Mouse (Mus musculus) MEL (cell line): ENCODE data around the gene Zfp365. TPM values are rescaled to one million over a fixed set of nuclear protein-coding genes. Genes with fewer than 3 reads are reported as not detected.

Experiments used
- DNase-seq: peaks from one replicate; pipeline ENCODE4 v3.0.0; 2011; ENCODE audit warnings: low read depth, low spot score
- H3K27ac ChIP-seq: 2 replicates; pipeline ENCODE4 v1.5.1; 2012; ENCODE audit warnings: low read depth, mild to moderate bottlenecking, control low read depth, low read length, moderate library complexity; ENCODE audit not compliant: control insufficient read depth
- H3K27me3 ChIP-seq, 2 experiments: fragments of 150-350 bp in 1 of 2; sonication (generic) in 1 of 2; 2 replicates each; pipeline ENCODE4 v1.6.1; 2012; ENCODE audit warnings: low read length in 2 of 2, mild to moderate bottlenecking in 2 of 2, improper control_type of control experiment in 1 of 2, moderate library complexity in 1 of 2; ENCODE audit not compliant: insufficient read depth in 2 of 2, control insufficient read depth in 1 of 2
- H3K36me3 ChIP-seq, 2 experiments: 2 replicates each; pipeline ENCODE4 v1.6.1; 2012 to 2014; ENCODE audit warnings: low read length in 2 of 2, improper control_type of control experiment in 1 of 2, inconsistent platforms in 1 of 2, mild to moderate bottlenecking in 1 of 2; ENCODE audit not compliant: insufficient read depth in 2 of 2, control insufficient read depth in 1 of 2
- H3K4me1 ChIP-seq, 2 experiments: fragments of 150-350 bp in 1 of 2; sonication (generic) in 1 of 2; 2 replicates each; pipeline ENCODE4 v1.6.1; 2012; ENCODE audit warnings: low read length in 2 of 2, improper control_type of control experiment in 1 of 2, mild to moderate bottlenecking in 1 of 2; ENCODE audit not compliant: insufficient read depth in 2 of 2, control insufficient read depth in 1 of 2
- H3K4me3 ChIP-seq, 2 experiments: fragments of 150-350 bp in 1 of 2; sonication (generic) in 1 of 2; 2 replicates each; pipeline ENCODE4 v1.5.1; 2012; ENCODE audit warnings: low read depth in 2 of 2, low read length in 2 of 2, mild to moderate bottlenecking in 2 of 2, moderate library complexity in 2 of 2, control low read depth in 1 of 2, improper control_type of control experiment in 1 of 2; ENCODE audit not compliant: control insufficient read depth in 1 of 2, insufficient read depth in 1 of 2
- H3K79me2 ChIP-seq: 2 replicates; pipeline ENCODE4 v1.6.1; 2012; ENCODE audit warnings: mild to moderate bottlenecking, low read length, moderate library complexity; ENCODE audit not compliant: control insufficient read depth, poor library complexity, insufficient read depth
- H3K9ac ChIP-seq: 2 replicates; pipeline ENCODE4 v1.6.1; 2012; ENCODE audit warnings: low read depth, mild to moderate bottlenecking, control low read depth, low read length, moderate library complexity; ENCODE audit not compliant: control insufficient read depth, poor library complexity, severe bottlenecking
- H3K9me3 ChIP-seq: fragments of 150-350 bp; sonication (generic); replicated peaks from 2 replicates; pipeline ENCODE4 v1.6.1; 2012; ENCODE audit warnings: mild to moderate bottlenecking, low read length, improper control_type of control experiment, moderate library complexity; ENCODE audit not compliant: insufficient read depth
- BHLHE40 ChIP-seq: IDR thresholded peaks from 2 replicates; pipeline ENCODE4 v1.6.1; 2012; ENCODE audit warnings: low read depth, mild to moderate bottlenecking, inconsistent platforms, low read length, improper control_type of control experiment, borderline replicate concordance
- CTCF ChIP-seq, 3 experiments: IDR thresholded peaks in 2 of 3; conservative IDR thresholded peaks in 1 of 3; 2 replicates each; pipeline ENCODE4 v1.5.1; 2011 to 2012; ENCODE audit warnings: low read length in 3 of 3, low read depth in 2 of 3, mild to moderate bottlenecking in 2 of 3, improper control_type of control experiment in 1 of 3, inconsistent platforms in 1 of 3, mixed read lengths in 1 of 3, moderate library complexity in 1 of 3; ENCODE audit not compliant: control insufficient read depth in 1 of 3, insufficient read depth in 1 of 3, poor library complexity in 1 of 3, severe bottlenecking in 1 of 3
- E2F4 ChIP-seq: IDR thresholded peaks from 2 replicates; pipeline ENCODE4 v1.6.1; 2011; ENCODE audit warnings: low read depth, low read length, improper control_type of control experiment, borderline replicate concordance
- ELF1 ChIP-seq: IDR thresholded peaks from 2 replicates; pipeline ENCODE4 v1.6.1; 2014; ENCODE audit warnings: low read depth, mild to moderate bottlenecking, inconsistent platforms, low read length, improper control_type of control experiment, moderate library complexity
- ETS1 ChIP-seq: IDR thresholded peaks from 2 replicates; pipeline ENCODE4 v1.6.1; 2012; ENCODE audit warnings: low read depth, mild to moderate bottlenecking, inconsistent platforms, low read length, improper control_type of control experiment, moderate library complexity
- HCFC1 ChIP-seq: IDR thresholded peaks from 2 replicates; pipeline ENCODE4 v1.6.1; 2012; ENCODE audit warnings: low read depth, mild to moderate bottlenecking, inconsistent platforms, low read length, improper control_type of control experiment, moderate library complexity
- JUND ChIP-seq: IDR thresholded peaks from 2 replicates; pipeline ENCODE4 v1.6.1; 2011; ENCODE audit warnings: low read depth, mild to moderate bottlenecking, improper control_type of control experiment, low read length
- MAX ChIP-seq: IDR thresholded peaks from 2 replicates; pipeline ENCODE4 v1.6.1; 2011; ENCODE audit warnings: low read length, improper control_type of control experiment
- MAZ ChIP-seq: IDR thresholded peaks from 2 replicates; pipeline ENCODE4 v1.6.1; 2012; ENCODE audit warnings: low read depth, mild to moderate bottlenecking, inconsistent platforms, low read length, improper control_type of control experiment
- MEF2A ChIP-seq: IDR thresholded peaks from 2 replicates; pipeline ENCODE4 v1.6.1; 2014; ENCODE audit warnings: low read depth, mild to moderate bottlenecking, inconsistent platforms, low read length, improper control_type of control experiment; ENCODE audit not compliant: poor library complexity, insufficient replicate concordance, severe bottlenecking; ENCODE audit errors: extremely low read depth
- NRF1 ChIP-seq: IDR thresholded peaks from 2 replicates; pipeline ENCODE4 v1.6.1; 2014; ENCODE audit warnings: low read depth, mild to moderate bottlenecking, inconsistent platforms, low read length, improper control_type of control experiment, moderate library complexity; ENCODE audit not compliant: poor library complexity, insufficient read depth, severe bottlenecking
- POLR2A ChIP-seq, 2 experiments: IDR thresholded peaks; 2 replicates each; pipeline ENCODE4 v1.6.1; 2011 to 2012; ENCODE audit warnings: low read length in 2 of 2, mild to moderate bottlenecking in 2 of 2, control low read depth in 1 of 2, improper control_type of control experiment in 1 of 2, low read depth in 1 of 2, moderate library complexity in 1 of 2; ENCODE audit not compliant: control insufficient read depth in 1 of 2, insufficient read depth in 1 of 2, poor library complexity in 1 of 2
- RAD21 ChIP-seq: IDR thresholded peaks from 2 replicates; pipeline ENCODE4 v1.6.1; 2011; ENCODE audit warnings: mild to moderate bottlenecking, low read depth, low read length, improper control_type of control experiment
- SIN3A ChIP-seq: IDR thresholded peaks from 2 replicates; pipeline ENCODE4 v1.6.1; 2012; ENCODE audit warnings: low read length, improper control_type of control experiment, inconsistent platforms
- SMC3 ChIP-seq: IDR thresholded peaks from 2 replicates; pipeline ENCODE4 v1.6.1; 2011; ENCODE audit warnings: low read depth, low read length, improper control_type of control experiment
- TCF12 ChIP-seq: IDR thresholded peaks from 2 replicates; pipeline ENCODE4 v1.6.1; 2014; ENCODE audit warnings: low read depth, mild to moderate bottlenecking, inconsistent platforms, low read length, improper control_type of control experiment, moderate library complexity
- UBTF ChIP-seq: IDR thresholded peaks from 2 replicates; pipeline ENCODE4 v1.6.1; 2012; ENCODE audit warnings: low read depth, mild to moderate bottlenecking, inconsistent platforms, low read length, improper control_type of control experiment, moderate library complexity, borderline replicate concordance; ENCODE audit not compliant: insufficient read depth
- USF2 ChIP-seq, 2 experiments: IDR thresholded peaks; 2 replicates each; pipeline ENCODE4 v1.6.1; 2011 to 2012; ENCODE audit warnings: improper control_type of control experiment in 2 of 2, low read length in 2 of 2, borderline replicate concordance in 1 of 2, inconsistent platforms in 1 of 2, low read depth in 1 of 2, mild to moderate bottlenecking in 1 of 2; ENCODE audit not compliant: insufficient read depth in 1 of 2
- ZC3H11A ChIP-seq: IDR thresholded peaks from 2 replicates; pipeline ENCODE4 v1.6.1; 2012; ENCODE audit warnings: low read depth, mild to moderate bottlenecking, inconsistent platforms, low read length, improper control_type of control experiment
- ZKSCAN1 ChIP-seq: IDR thresholded peaks from 2 replicates; pipeline ENCODE4 v1.6.1; 2012; ENCODE audit warnings: low read depth, mild to moderate bottlenecking, inconsistent platforms, low read length, improper control_type of control experiment, moderate library complexity
- polyA plus RNA-seq, 2 experiments: library from polyadenylated mRNA; stranded (reverse) in 1 of 2; unstranded in 1 of 2; fragments of >175 nt in 1 of 2; fragments of >200 nt in 1 of 2; gene quantifications; 2 replicates each; pipeline versions ENCODE4 v1.2.1 to v1.2.4; 2012; ENCODE audit warnings: low replicate concordance in 2 of 2, low read depth in 1 of 2; ENCODE audit not compliant: insufficient read length in 2 of 2, insufficient read depth in 1 of 2, missing spikeins in 1 of 2
- total RNA-seq: library from RNA; depleted of rRNA; stranded (reverse); fragments of 300-350 nt; gene quantifications from 2 replicates; pipeline ENCODE4 v1.2.3, GENCODE M21; 2012

The Zfp365 gene
- total and polyA plus RNA-seq, 3 experiments: not detected

- TF ChIP-seq MAZ (no peak), RAD21 (no peak), USF2 (IDR thresholded peaks at IDR 0.05; ENCODE audit: borderline replicate concordance in 1 of 2, insufficient read depth in 1 of 2, low read depth in 1 of 2, low read length in 2 of 2) (no peak), SIN3A (no peak), HCFC1 (no peak), E2F4 (no peak), TCF12 (no peak), SMC3 (no peak), MEF2A (no peak), ZKSCAN1 (no peak), MAX (no peak), ZC3H11A (no peak), ELF1 (no peak)
- H3K4me3 ChIP-seq: no peak overlapping the region
- no peaks in the 10 kb centered on the region for H3K36me3 ChIP-seq
- H3K4me1 ChIP-seq: no peaks in the 10 kb centered on the region
- no peaks in the 10 kb centered on the region for H3K79me2 ChIP-seq
- H3K27me3 ChIP-seq: no peaks in the 10 kb centered on the region
- no peak overlapping the region for H3K9ac ChIP-seq
- H3K9me3 ChIP-seq: no peaks in the 10 kb centered on the region
- no peak overlapping the region for H3K27ac ChIP-seq
- DNase-seq: no peak
These were observed 31.8 kb downstream of the Zfp365 start for GRCm38 (mm10) chr10:67880692-67881091.

- Histone ChIP-seq H3K27ac (no peak overlapping the region), H3K36me3 (no peaks in the 10 kb centered on the region), H3K79me2 (no peaks in the 10 kb centered on the region), H3K9ac (no peak overlapping the region), H3K27me3 (no peaks in the 10 kb centered on the region), H3K9me3 (no peaks in the 10 kb centered on the region), H3K4me3 (no peak overlapping the region), H3K4me1 (no peaks in the 10 kb centered on the region)
- TF ChIP-seq BHLHE40 (no peak), NRF1 (no peak), SMC3 (peak; percentile 45), ETS1 (no peak), CTCF (IDR thresholded peaks at IDR 0.05 in 2 of 3, conservative IDR thresholded peaks at IDR 0.05 in 1 of 3; ENCODE audit: control insufficient read depth in 1 of 3, insufficient read depth in 1 of 3, low read depth in 2 of 3, low read length in 3 of 3, poor library complexity in 1 of 3, severe bottlenecking in 1 of 3) (peak in 2 of 3 experiments; percentile 22 to 40; a peak in 3 of 6 replicates), JUND (no peak), POLR2A (IDR thresholded peaks at IDR 0.05; ENCODE audit: control insufficient read depth in 1 of 2, insufficient read depth in 1 of 2, low read depth in 1 of 2, low read length in 2 of 2, poor library complexity in 1 of 2) (no peak), UBTF (no peak), RAD21 (peak; percentile 10)
- DNase-seq: peak; percentile 7
These were observed 40.7 kb downstream of the Zfp365 start for GRCm38 (mm10) chr10:67871811-67872210.
